Mouse (Mus musculus) cerebellum, postnatal 25 days (tissue): Measurements from ENCODE around the gene Tnk1.

Source experiments
- DNase-seq, 2 experiments: peaks; one replicate each; pipeline ENCODE4 v3.0.0; 2021; ENCODE audit warnings: mixed read lengths in 2 of 2

Tnk1 gene

GRCm38 (mm10) chr11:69858113-69858998 lies at the start of gene Tnk1:
Gene Tnk1, minus strand, starts transcription at chr11:69858730.
- DNase-seq: no peak

DNA sequence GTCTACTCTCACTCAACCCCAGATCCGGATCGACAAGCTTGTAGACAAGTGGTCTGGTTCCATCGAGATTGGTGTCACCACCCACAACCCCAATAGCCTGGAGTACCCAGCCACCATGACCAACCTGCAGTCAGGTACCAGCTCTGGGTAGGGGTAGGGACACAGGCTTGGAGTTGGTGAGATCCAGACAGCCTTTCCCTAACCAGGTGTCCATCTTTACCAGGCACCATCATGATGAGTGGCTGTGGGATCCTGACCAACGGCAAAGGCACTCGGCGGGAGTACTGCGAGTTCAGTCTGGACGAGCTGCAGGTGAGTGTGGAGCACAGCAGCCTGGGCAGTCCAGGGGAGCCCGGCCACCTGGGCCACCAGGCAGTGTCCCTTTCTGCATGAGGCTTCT lies 45.8 kb upstream of the Tnk1 start:
- DNase-seq: no peak

DNA sequence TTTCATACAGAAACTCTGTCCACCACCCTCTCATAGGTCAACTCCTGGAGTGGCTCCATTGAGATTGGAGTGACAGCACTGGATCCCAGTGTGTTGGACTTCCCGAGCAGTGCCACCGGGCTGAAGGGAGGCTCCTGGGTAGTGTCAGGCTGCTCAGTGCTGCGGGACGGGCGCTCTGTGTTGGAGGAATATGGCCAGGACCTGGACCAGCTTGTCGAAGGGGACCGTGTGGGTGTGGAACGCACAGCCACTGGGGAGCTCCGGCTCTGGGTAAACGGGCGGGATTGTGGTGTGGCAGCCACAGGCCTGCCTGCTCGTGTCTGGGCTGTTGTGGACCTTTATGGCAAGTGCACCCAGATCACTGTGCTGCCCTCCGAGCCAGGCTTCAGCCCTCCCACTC lies 44.4 kb upstream of the Tnk1 start:
- DNase-seq: no peak

DNA sequence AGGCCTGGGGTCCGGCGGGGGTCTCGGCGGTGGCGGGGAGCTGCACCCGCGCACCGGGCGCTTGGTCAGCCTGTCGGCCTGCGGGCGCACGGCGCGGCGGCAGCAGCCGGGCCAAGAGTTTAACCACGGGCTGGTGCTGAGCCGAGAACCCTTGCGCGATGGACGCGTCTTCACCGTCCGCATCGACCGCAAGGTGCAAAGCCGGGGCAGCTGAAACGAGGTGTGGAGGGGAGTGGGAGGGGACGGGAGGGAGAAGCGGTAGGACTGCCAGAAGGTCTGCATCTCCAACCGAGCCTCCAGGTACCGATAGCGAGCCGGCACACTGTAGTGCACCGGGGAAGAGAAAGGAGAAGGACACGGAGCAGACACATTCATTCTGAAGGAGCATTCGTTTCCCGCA lies 43.5 kb upstream of the Tnk1 start:
- DNase-seq: no peak

DNA sequence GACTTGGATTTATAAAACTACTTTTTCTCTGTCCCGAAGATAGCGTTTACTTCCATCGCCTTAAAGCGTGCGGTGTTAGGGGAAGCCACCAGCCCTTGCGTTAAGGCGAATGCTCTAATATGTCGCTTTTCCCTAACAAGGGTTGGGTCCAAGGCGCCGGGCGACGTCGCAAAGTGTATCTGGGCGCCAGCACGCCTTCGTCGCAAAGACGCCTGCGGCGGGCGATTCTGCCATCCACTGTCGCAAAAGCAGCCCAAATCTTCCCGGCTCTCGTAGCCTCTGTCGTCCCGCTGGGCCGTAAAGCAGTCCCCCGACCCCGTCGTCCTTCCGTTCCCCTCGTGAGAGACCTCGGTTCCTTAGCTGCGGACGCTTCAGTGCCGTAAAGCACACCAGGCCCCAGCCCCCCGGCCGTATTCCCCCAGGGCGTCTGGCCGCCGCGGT lies 42.9 kb upstream of the Tnk1 start:
- DNase-seq: peak; percentile 95

DNA sequence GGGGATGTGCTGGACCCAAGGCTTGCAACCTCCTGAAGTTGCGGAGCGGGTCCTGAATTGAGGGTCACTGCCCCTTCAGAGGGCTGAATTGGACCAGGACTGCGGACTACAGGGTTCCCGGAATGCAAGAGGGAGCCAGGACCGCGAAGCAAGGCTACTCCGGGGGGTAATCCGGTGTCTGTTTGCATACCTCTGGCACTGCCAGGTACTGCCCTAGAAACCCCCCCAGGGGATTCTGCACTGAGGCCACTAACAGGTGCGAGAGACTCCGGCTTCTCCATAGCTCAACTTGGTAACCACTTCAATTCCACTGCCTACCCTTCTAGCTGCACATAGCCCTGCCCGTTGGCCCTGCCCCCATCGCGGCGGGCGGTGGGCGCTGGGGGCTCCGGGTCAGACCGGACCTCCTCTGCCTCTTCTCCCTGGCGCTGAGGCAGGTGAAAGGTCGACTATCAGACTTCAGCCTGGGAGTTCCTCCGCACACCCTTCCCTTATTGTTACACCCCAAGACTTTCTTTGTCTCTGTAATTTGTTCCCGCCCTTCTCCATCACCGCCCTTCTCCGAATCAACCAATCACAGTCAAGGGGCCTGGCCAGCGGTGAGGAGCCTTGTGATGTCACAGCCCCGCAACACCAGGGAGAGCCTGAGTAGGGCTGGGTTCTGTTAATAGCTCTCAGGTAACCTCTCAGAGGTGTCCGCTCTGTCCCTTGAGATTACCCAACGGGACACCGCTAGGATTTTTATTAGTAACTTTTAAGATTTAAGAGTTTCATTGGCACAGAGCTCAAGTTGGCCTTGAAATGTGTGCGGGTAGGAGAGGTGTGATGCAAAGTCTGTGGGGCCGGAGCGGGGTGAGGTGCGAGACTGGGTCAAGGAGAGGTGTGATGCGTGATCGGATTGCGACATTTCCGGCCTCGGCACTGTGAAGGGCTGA lies 42.2 kb upstream of the Tnk1 start, which contains the start of the genes 2810408A11Rik and Neurl4:
2810408A11Rik (minus strand) TSS at position 517 of the 935 bp plus-strand sequence.
Neurl4 (plus strand) TSS at position 602 of the 935 bp plus-strand sequence.
- peak; percentile 87 to 90 for DNase-seq

DNA sequence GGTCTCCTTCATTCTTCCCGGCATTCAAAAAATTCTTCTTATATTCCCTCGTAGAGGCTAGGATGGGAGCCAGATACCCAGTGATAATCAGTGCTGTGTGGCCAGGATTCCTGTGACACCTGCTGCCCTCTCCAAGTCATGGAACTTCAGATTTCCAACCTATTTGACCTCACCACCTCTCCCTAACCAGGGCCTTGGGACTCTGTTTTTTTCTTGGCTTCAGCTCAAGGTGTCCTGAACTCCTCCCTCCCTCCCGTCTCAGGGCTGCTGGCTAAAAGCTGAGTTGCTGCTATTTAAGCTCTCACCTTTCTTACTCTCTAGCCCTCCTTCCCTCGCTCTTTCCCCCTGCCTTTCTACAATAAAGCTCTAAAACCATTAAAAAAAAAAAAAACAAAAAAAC lies 41.3 kb upstream of the Tnk1 start:
- no peak for DNase-seq

DNA sequence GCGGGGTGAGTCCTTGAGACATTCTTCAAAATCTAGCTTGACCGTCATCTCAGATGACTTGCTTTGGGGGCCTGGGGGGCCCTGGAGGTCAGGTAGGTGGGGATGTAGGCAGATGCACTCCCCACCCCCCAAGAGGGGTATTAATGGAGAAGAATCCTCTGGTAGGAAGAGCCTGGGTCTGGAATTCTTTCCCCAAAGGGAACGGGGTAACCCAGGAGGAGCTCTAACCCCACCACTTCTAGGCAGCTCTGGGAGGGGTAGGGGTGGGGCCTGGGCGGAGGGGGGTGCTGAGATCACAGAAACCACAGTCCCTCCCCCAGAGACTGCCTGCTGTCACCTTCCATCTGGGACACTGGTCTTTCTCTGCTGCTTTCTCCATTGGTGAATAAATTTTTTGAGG lies 36.8 kb upstream of the Tnk1 start, which contains the start of gene Acap1:
Acap1 (minus strand) TSS at position 249 of the 400 bp plus-strand sequence.
- DNase-seq: no peak

GRCm38 (mm10) chr11:69894671-69895070 lies 36.1 kb upstream of the Tnk1 start:
- no peak for DNase-seq

- DNase-seq: no peak
These were observed 33.0 kb upstream of the Tnk1 start for GRCm38 (mm10) chr11:69891482-69891881.

- no peak for DNase-seq
These were observed 28.5 kb upstream of the Tnk1 start for GRCm38 (mm10) chr11:69886907-69887635.

GRCm38 (mm10) chr11:69884663-69885062 lies 26.1 kb upstream of the Tnk1 start:
- no peak for DNase-seq

DNA sequence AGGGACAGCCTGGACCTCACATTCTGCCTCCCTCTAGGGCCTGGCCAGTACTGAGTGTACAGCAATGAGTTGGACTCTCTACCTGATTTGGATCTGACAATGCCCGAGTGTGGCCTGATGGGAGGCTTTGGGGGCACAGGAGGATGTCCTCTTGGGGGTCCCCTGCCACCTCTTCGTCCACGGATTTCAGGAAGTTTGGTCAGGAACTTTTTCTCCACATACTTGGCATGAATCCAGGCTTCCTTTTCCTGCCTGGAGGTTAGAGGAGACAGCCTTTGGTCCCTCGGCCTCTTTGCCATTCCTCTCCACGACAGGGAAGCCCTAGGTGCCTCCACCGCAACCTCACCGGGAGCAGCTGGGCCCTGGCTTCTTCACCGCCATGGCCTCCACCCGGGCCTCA lies 25.7 kb upstream of the Tnk1 start:
- no peak for DNase-seq

DNA sequence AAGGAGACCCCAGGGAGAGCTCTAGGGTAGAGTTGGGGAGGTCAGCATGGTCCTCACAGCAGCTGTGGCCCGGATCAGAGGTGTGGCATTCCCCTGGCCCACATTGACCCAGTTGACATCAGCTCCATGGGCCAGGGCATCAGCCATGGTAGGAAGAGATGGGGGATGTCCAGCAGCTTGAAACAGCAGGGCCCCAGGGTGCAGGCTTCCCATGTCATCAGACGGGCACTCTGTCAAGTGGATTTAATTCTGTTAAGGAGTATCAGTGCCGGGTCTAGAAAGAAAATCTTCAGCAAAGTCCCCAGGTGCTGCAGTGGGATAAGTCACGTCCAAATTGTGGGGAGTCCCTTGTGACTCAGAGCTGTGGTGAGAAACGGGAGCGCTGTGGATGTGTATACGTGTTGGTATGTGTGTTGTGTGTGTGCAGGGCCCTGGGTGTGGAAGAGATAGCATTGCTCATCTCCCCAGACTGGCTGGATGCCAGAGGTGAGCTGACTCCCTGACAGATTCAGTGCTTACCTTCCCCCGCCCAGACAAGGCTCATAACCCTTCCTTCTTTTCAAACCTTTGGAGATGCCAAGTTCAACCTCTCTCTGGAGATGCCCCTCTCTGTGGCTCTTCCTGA lies 25.1 kb upstream of the Tnk1 start:
- DNase-seq: no peak

GRCm38 (mm10) chr11:69883066-69883465 lies 24.5 kb upstream of the Tnk1 start:
- peak; percentile 42 to 64 for DNase-seq

- no peak for DNase-seq
These were observed 23.5 kb upstream of the Tnk1 start for GRCm38 (mm10) chr11:69881787-69882670.

DNA sequence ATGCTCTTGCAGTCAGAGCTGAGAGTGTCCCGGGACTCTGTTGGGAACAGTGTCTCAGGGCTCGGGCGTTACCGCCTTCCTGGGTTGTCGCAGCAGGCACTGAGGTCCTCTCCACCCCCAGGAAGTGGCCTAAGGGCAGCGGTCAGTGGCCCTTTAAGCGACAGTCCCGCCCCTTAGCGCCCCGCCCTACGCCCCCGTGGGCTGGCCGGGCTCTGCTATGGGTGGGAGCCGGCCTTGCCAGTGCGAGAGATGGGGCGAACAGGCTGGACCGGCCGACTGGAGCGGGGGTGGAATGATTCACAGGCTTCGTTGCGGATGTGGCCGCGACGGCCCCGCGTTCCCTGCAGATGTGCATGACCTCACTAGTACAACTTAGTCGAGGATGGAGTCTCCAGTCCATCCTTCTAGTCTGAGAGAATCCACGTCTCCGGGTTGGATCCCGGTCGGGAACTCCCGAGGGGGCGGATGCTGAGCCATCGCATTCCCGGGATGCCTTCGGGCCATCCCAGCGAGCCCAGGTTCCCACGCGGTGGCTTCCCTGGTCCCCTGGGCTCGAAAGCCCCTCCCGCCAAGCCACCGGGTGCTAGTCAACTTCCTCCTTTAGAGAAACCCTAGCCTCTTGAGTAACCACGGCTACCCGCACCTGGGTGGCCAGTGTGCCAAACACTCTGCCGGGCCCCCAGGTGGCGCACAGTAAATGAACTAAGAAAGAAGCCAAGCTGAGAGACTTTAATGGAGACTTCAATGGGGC lies 22.5 kb upstream of the Tnk1 start, which contains the start of gene Kctd11:
Kctd11 (minus strand) TSS at position 554 of the 751 bp plus-strand sequence.
- peak; percentile 83 to 88 for DNase-seq

GRCm38 (mm10) chr11:69880506-69880852 lies 21.9 kb upstream of the Tnk1 start:
- peak; percentile 63 to 77 for DNase-seq

DNA sequence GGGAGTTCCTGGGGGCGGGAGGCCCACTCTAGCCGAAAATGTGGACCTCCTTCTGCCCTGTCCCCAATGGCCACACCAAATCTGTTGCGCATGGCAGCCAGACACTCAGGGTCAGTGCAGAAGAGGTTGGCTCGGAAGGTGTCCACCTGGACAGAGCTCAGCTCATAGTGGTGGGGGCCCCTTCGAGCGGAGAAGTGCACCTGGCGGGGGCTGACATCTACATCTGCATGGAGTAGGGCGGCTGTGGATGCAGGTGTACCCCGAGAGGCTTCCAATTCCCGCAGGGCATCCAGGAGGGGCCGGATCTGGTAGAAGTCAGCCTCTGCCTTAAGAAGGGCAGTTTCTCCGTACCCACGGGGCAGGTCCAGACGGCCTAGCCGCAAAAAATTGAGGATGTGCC lies 21.2 kb upstream of the Tnk1 start:
- no peak for DNase-seq

DNA sequence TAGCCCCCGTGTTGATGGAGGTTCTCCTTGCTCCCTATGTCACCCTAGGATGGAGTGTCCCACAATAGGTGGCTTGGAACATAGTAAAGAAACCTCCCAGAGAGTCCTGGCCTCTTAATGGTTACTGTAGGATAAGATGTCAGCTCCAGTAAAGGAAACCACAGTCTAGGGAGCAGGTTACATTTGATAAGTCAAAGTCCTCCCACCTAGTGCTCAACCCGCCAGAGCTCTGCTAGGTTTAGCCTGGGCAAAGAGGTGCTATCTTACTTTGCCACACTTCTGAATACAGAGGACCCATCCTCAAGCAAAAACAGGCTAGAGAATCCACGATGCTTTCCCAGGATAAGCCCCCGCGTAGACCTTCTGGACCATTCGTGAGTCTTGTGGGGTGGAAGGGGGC lies 20.4 kb upstream of the Tnk1 start:
- no peak for DNase-seq
